Mouse (Mus musculus) embryonic fibroblast, embryonic 13.5 days (primary cell): Measurements from ENCODE around the gene D6Ertd527e.

Experiments
- CTCF ChIP-seq: IDR thresholded peaks from 2 replicates; pipeline ENCODE4 v1.5.1; 2011; ENCODE audit warnings: mild to moderate bottlenecking, control low read depth, low read length, moderate library complexity, borderline replicate concordance; ENCODE audit not compliant: insufficient read depth
- POLR2A ChIP-seq: IDR thresholded peaks from 2 replicates; pipeline ENCODE4 v1.6.1; 2011; ENCODE audit warnings: low read depth, mild to moderate bottlenecking, control low read depth, low read length, moderate library complexity

DNA sequence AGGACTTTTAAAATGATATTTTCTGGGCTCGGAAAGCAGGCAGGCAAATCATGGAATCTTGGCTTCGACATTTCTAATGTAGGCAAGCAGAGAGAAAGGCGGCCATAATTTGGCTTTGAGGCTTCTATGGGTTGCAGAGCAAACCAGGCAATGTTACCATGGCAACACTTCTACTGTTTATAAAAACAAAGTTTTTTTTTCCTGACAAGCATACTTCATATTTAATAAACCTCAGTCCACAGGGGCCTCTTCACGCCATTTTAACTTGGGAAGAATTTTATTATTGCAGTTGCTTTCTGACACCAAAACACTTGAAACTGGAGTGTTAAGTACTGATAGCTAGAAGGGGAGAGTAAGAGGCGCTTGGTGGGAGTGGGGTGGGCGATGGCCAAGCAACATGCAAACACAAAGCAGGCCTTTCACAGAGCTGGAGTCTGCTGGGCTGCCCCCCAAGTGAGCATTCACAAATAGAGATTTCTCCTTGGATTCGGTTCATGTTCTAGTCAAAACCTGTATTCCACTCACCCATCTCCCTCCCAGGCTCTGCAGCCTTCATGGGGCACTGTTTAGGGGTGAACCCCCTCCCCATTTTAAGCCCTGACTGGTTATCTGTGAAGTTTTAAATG, 4.8 kb upstream of the D6Ertd527e start:
- no peak for TF ChIP-seq POLR2A
- no peak for TF ChIP-seq CTCF
